9 mouse cellular contexts compared by ENCODE assay signal in genomic region chr3:105710246-105710645, GRCm38 (mm10). TPM values are rescaled to one million over a fixed set of nuclear protein-coding genes. Genes with fewer than 3 reads are reported as not detected.
DNase-seq lines count a peak whose midpoint lies in the region; ATAC-seq lines count a peak whose summit lies in the region.
"Had no signal": no experiment of that assay in that cellular context is flagged by ENCODE, and none has a peak within 500 bp of the region (broad histone marks: within the 10 kb centered on the region; RNA-seq: fewer than 3 reads in every experiment).

No protein-coding gene starts in this region.

- H3K4me1 ChIP-seq in forebrain, embryonic 14.5 days (ENCODE audit: control insufficient read depth, insufficient read depth, low read length): peaks cover 17% of the 10 kb centered on the region; the same call in 1 of the 2 replicates
- no peaks in the 10 kb centered on the region for H3K4me1 ChIP-seq in forebrain, embryonic 11.5 days (replicated peaks; ENCODE audit: control insufficient read depth, insufficient read depth, low read length)
- peaks cover 8% of the 10 kb centered on the region for H3K4me1 ChIP-seq in hindbrain, embryonic 16.5 days (ENCODE audit: control insufficient read depth, insufficient read depth, low read depth, low read length)

- H3K9me3 ChIP-seq in forebrain, embryonic 14.5 days (replicated peaks; ENCODE audit: control insufficient read depth, low read length): no peaks in the 10 kb centered on the region
- H3K9me3 ChIP-seq in forebrain, embryonic 11.5 days (ENCODE audit: control insufficient read depth, low read length): no peaks in the 10 kb centered on the region
- no peaks in the 10 kb centered on the region for H3K9me3 ChIP-seq in hindbrain, embryonic 16.5 days (ENCODE audit: control insufficient read depth, low read length)
- H3K9me3 ChIP-seq: liver, embryonic 15.5 days had no signal

- H3K4me2 ChIP-seq in forebrain, embryonic 14.5 days (ENCODE audit: low read length): no peak overlapping the region
- no peak overlapping the region for H3K4me2 ChIP-seq in forebrain, embryonic 11.5 days (ENCODE audit: low read depth, low read length, severe bottlenecking)
- H3K4me2 ChIP-seq in hindbrain, embryonic 16.5 days (ENCODE audit: low read length): no peak overlapping the region
- H3K4me2 ChIP-seq: liver, embryonic 15.5 days had no signal

- peak; percentile 17; the same call in 1 of the 2 replicates for ATAC-seq in forebrain, embryonic 14.5 days
- ATAC-seq in forebrain, embryonic 11.5 days (replicated peaks; ENCODE audit: low FRiP score): no peak
- ATAC-seq in hindbrain, embryonic 16.5 days: peak; percentile 82

- DNase-seq in forebrain, embryonic 14.5 days (ENCODE audit: low spot score): peak; percentile 58
- no peak for DNase-seq in forebrain, embryonic 11.5 days (ENCODE audit: low spot score)
- DNase-seq in kidney, postnatal 14 days: peak; percentile 15
- DNase-seq in kidney, postnatal 36 days: no peak
- DNase-seq in brain, adult 2 months (ENCODE audit: low read depth, low spot score): peak; percentile 74
- DNase-seq in c-Kit-positive CD71-positive TER-119-positive erythroid progenitor cells, embryonic 14.5 days (ENCODE audit: low spot score): no peak
- DNase-seq in kidney, postnatal 4 days: no peak

- H3K4me3 ChIP-seq in forebrain, embryonic 14.5 days (ENCODE audit: low read depth, low read length): no peak overlapping the region
- H3K4me3 ChIP-seq in forebrain, embryonic 11.5 days (ENCODE audit: low read depth, low read length): no peak overlapping the region
- no peak overlapping the region for H3K4me3 ChIP-seq in hindbrain, embryonic 16.5 days (ENCODE audit: low read length)
- H3K4me3 ChIP-seq: liver, embryonic 15.5 days had no signal

- 31% methylated on average over 6 of the region's 6 CpGs for WGBS in forebrain, embryonic 14.5 days
- WGBS in forebrain, embryonic 11.5 days: 79% methylated on average over 6 of the region's 6 CpGs
- WGBS in hindbrain, embryonic 16.5 days: 49% methylated on average over 6 of the region's 6 CpGs

- H3K27me3 ChIP-seq in forebrain, embryonic 14.5 days (replicated peaks; ENCODE audit: control insufficient read depth, insufficient read depth, low read length): no peaks in the 10 kb centered on the region
- peaks cover 4% of the 10 kb centered on the region for H3K27me3 ChIP-seq in forebrain, embryonic 11.5 days (ENCODE audit: control insufficient read depth, insufficient read depth, low read length)
- H3K27me3 ChIP-seq in hindbrain, embryonic 16.5 days (replicated peaks; ENCODE audit: control insufficient read depth, insufficient read depth, low read length): no peaks in the 10 kb centered on the region

- H3K36me3 ChIP-seq in forebrain, embryonic 14.5 days (ENCODE audit: control insufficient read depth, insufficient read depth, low read length): no peaks in the 10 kb centered on the region
- H3K36me3 ChIP-seq in forebrain, embryonic 11.5 days (ENCODE audit: control insufficient read depth, insufficient read depth, low read length): no peaks in the 10 kb centered on the region
- H3K36me3 ChIP-seq in hindbrain, embryonic 16.5 days (ENCODE audit: control insufficient read depth, insufficient read depth, low read length): no peaks in the 10 kb centered on the region
- H3K36me3 ChIP-seq: liver, embryonic 15.5 days had no signal

- no peak overlapping the region for H3K9ac ChIP-seq in forebrain, embryonic 14.5 days (ENCODE audit: low read length)
- H3K9ac ChIP-seq in forebrain, embryonic 11.5 days (ENCODE audit: low read length): no peak overlapping the region
- no peak overlapping the region for H3K9ac ChIP-seq in hindbrain, embryonic 16.5 days (ENCODE audit: low read depth, low read length)
- H3K9ac ChIP-seq: liver, embryonic 15.5 days had no signal

- H3K27ac ChIP-seq in forebrain, embryonic 14.5 days (ENCODE audit: low read depth, low read length): no peak overlapping the region
- H3K27ac ChIP-seq in forebrain, embryonic 11.5 days (ENCODE audit: low read depth, low read length): no peak overlapping the region
- H3K27ac ChIP-seq in hindbrain, embryonic 16.5 days (ENCODE audit: low read depth, low read length): peak overlapping the region; percentile 26; the same call in 1 of the 2 replicates
- H3K27ac ChIP-seq: liver, embryonic 15.5 days had no signal

RNA-seq across cellular contexts. Expression of gene Inka2, which starts 5.8 kb away (rescaled TPM):
- polyA plus RNA-seq in forebrain, embryonic 14.5 days (2014; fragmentation: Nextera tagmentation; extraction: Ambion mirVana): 0.74 and 1.1 TPM in 2 replicates
- 1.8 and 2.9 TPM in 2 replicates for polyA plus RNA-seq in forebrain, embryonic 11.5 days (2014; fragmentation: Nextera tagmentation; extraction: Ambion mirVana)
- 13.7 and 13.9 TPM in 2 replicates for polyA plus RNA-seq in hindbrain, embryonic 16.5 days (2015; fragmentation: Nextera tagmentation; extraction: Ambion mirVana)

RNA-seq across cellular contexts. Expression of gene Ddx20, which starts 22.9 kb away (rescaled TPM):
- 31.8 and 35.9 TPM in 2 replicates for polyA plus RNA-seq in forebrain, embryonic 14.5 days (2014; fragmentation: Nextera tagmentation; extraction: Ambion mirVana)
- polyA plus RNA-seq in forebrain, embryonic 11.5 days (2014; fragmentation: Nextera tagmentation; extraction: Ambion mirVana): 47.6 and 52.9 TPM in 2 replicates
- 19.4 and 21.9 TPM in 2 replicates for polyA plus RNA-seq in hindbrain, embryonic 16.5 days (2015; fragmentation: Nextera tagmentation; extraction: Ambion mirVana)

Comparison
In these comparisons a context has a peak if more than half of its experiments do, and no peak if none do; other contexts are left out.
1. DNase-seq: peak in forebrain, embryonic 14.5 days (single experiment), kidney, postnatal 14 days (single experiment) and brain, adult 2 months (single experiment); none in forebrain, embryonic 11.5 days (single experiment), kidney, postnatal 36 days (0 of 2), c-Kit-positive CD71-positive TER-119-positive erythroid progenitor cells, embryonic 14.5 days (single experiment) and kidney, postnatal 4 days (0 of 2).